ENCODE assay signal across 23 mouse cellular contexts in genomic region chr9:88379057-88379456, GRCm38 (mm10).
"Had no signal": no experiment of that assay in that cellular context is flagged by ENCODE, and none has a peak within 500 bp of the region (broad histone marks: within the 10 kb centered on the region; RNA-seq: fewer than 3 reads in every experiment).

No protein-coding gene starts in this region.

- H3K27me3 ChIP-seq: heart, embryonic 12.5 days; hindbrain, embryonic 13.5 days; hindbrain, embryonic 15.5 days; kidney, embryonic 15.5 days; limb, embryonic 13.5 days; limb, embryonic 15.5 days; liver, embryonic 12.5 days had no signal

- H3K4me1 ChIP-seq: heart, embryonic 10.5 days; heart, embryonic 12.5 days; hindbrain, embryonic 13.5 days; hindbrain, embryonic 15.5 days; kidney, embryonic 15.5 days; limb, embryonic 13.5 days; limb, embryonic 15.5 days had no signal

- H3K4me3 ChIP-seq: heart, embryonic 10.5 days; heart, embryonic 12.5 days; hindbrain, embryonic 13.5 days; hindbrain, embryonic 15.5 days; kidney, embryonic 15.5 days; left cerebral cortex, adult 2 months; limb, embryonic 13.5 days; limb, embryonic 15.5 days; liver, embryonic 12.5 days had no signal

- H3K9me3 ChIP-seq: heart, embryonic 10.5 days; heart, embryonic 12.5 days; hindbrain, embryonic 13.5 days; hindbrain, embryonic 15.5 days; kidney, embryonic 15.5 days; limb, embryonic 13.5 days; limb, embryonic 15.5 days; liver, embryonic 12.5 days had no signal

- ATAC-seq: hindbrain, postnatal 0 days; intestine, embryonic 16.5 days; liver, embryonic 12.5 days had no signal

- H3K9ac ChIP-seq: heart, embryonic 12.5 days; hindbrain, embryonic 13.5 days; hindbrain, embryonic 15.5 days; kidney, embryonic 15.5 days; limb, embryonic 13.5 days; limb, embryonic 15.5 days; liver, embryonic 12.5 days had no signal

- H3K27ac ChIP-seq: heart, embryonic 10.5 days; hindbrain, embryonic 13.5 days; hindbrain, embryonic 15.5 days; hindbrain, postnatal 0 days; kidney, embryonic 15.5 days; kidney, postnatal 0 days; left cerebral cortex, adult 2 months; limb, embryonic 13.5 days; limb, embryonic 15.5 days; liver, embryonic 12.5 days had no signal

- DNase-seq: gastrocnemius, postnatal 14 days; gastrocnemius, postnatal 36 days; heart, adult 18-20 months; heart, postnatal 14 days; heart, postnatal 36 days; kidney, adult 11 months; kidney, adult 2 months; kidney, adult 9 months; kidney, postnatal 14 days; kidney, postnatal 36 days; layer of hippocampus, adult 9-11 months had no signal
